Mouse (Mus musculus): ENCODE results near the gene Stk32c. TPM values are rescaled to one million over a fixed set of nuclear protein-coding genes. Genes with fewer than 3 reads are reported as not detected.
A peak's percentile ranks its signal among the peaks of the same experiment; 100 is the strongest.

The Stk32c gene
- polyA plus RNA-seq, 1 experiment from 2014 or later: not detected

DNA sequence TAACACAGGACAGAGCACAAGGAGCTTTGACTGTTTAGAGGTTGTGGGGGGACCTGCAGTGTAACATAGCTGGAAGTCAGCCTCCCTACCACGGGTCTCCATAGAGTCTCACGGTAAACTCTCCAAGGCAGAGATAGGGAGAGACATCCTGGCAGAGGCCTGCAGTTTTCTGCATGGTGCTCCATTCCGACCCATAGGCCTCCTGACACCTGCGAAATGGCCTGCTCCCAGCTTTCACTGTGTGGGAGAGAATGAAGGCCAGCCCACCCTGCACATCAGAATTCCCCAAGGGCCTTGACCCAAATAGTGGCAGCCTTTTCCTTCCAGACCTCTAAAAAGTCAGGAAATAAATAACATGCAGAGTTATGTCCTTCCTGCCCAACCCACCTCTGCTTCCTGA lies 22.5 kb downstream of the Stk32c start:
- Histone ChIP-seq H3K27ac (ENCODE audit: low read length) (no peak overlapping the region), H3K4me1 (ENCODE audit: control insufficient read depth, low read depth, low read length) (peaks cover 6% of the 10 kb centered on the region), H3K27me3 (ENCODE audit: control insufficient read depth, insufficient read depth, low read depth, low read length) (peaks cover 40% of the 10 kb centered on the region), H3K9ac (ENCODE audit: low read depth, low read length) (no peak overlapping the region), H3K9me3 (replicated peaks; ENCODE audit: control insufficient read depth, low read length) (no peaks in the 10 kb centered on the region), H3K4me3 (ENCODE audit: low read depth, low read length) (no peak overlapping the region), H3K36me3 (ENCODE audit: control insufficient read depth, insufficient read depth) (no peaks in the 10 kb centered on the region), H3K4me2 (ENCODE audit: low read depth, low read length) (no peak overlapping the region)
- WGBS (ENCODE audit: insufficient replicate concordance): 66% methylated on average over 4 of the region's 4 CpGs
- ATAC-seq (ENCODE audit: low read depth): no peak

DNA sequence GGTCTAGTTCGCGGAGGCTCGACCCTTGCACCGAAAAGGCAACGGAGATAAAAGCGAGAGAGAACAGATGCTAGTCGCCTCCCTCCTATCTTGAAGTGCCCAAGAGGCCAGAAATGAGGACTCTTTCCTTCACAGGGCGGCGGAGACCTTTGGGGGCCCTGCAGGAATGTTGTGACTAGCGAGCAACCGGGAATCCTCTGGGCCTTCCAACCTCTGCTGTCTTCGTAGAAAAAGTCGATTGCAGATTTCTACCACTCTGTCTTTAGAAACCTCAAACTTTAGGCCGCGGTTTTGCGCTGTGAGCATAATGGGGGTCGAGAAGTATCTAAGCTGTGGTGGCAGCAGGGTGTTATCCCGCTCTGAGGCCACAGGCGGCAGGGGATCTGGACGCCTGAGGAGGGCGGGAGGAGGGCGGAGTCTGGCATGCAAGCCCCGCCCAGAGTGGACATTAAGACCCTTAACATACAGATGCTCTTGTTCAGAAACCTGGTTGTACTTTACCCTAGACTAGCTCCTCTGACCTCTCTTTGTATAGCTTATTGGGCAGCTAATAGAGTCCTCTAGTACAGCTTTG lies 24.4 kb downstream of the Stk32c start:
- peaks cover 42% of the 10 kb centered on the region for H3K27me3 ChIP-seq (ENCODE audit: control insufficient read depth, insufficient read depth, low read depth, low read length)
- H3K36me3 ChIP-seq (ENCODE audit: control insufficient read depth, insufficient read depth): no peaks in the 10 kb centered on the region
- no peak overlapping the region for H3K9ac ChIP-seq (ENCODE audit: low read depth, low read length)
- H3K27ac ChIP-seq (ENCODE audit: low read length): no peak overlapping the region
- H3K4me1 ChIP-seq (ENCODE audit: control insufficient read depth, low read depth, low read length): peaks cover 6% of the 10 kb centered on the region
- no peaks in the 10 kb centered on the region for H3K9me3 ChIP-seq (replicated peaks; ENCODE audit: control insufficient read depth, low read length)
- H3K4me3 ChIP-seq (ENCODE audit: low read depth, low read length): peak overlapping the region; percentile 57
- WGBS (ENCODE audit: insufficient replicate concordance): 1% methylated on average over 23 of the region's 23 CpGs
- peak overlapping the region; percentile 66 for H3K4me2 ChIP-seq (ENCODE audit: low read depth, low read length)
- ATAC-seq (ENCODE audit: low read depth): no peak

DNA sequence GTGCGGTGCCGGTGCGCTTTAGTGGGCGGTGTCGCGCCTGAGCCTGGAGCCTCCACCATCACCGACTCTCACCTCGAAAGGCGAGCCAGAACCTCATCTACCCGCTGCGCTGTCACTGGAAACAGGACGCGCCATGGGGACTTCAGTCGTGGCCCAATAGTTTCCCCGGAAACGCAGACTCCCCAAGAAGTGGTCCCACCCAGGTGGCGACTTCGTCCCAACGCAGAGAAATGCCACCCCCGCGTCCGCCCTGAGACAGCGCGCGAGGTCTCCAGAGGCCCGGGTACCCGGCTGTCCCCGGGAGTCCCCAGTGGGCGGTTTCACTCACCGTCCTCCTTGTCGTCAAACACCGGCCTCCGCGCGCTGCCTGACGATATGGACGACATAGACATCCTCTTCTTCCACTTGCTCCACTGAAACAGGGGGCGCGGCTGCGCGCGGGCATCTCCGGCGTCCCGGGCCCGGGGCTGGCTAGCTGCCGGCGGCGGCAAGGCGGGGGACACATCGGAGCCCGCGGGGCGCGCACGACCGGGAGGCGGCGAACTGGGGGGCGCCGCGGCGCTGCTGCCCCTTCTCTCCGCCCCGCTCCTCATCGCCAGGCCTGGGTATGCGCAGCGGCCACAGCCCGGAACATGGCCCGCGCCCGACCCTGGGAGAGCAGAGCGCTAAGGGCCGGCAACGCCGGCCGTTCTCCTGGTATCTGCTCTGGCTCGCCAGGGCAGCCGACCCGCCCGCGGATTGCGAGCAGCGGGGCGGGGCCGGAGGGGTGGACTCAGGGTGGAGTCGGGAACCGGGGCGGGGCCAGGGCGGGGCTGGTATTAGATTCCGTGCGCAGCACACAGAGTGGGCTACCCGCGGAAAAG lies 25.1 kb downstream of the Stk32c start:
- Histone ChIP-seq H3K9ac (ENCODE audit: low read depth, low read length) (no peak overlapping the region), H3K4me3 (ENCODE audit: low read depth, low read length) (peak overlapping the region; percentile 57), H3K9me3 (replicated peaks; ENCODE audit: control insufficient read depth, low read length) (no peaks in the 10 kb centered on the region), H3K36me3 (ENCODE audit: control insufficient read depth, insufficient read depth) (no peaks in the 10 kb centered on the region), H3K27me3 (ENCODE audit: control insufficient read depth, insufficient read depth, low read depth, low read length) (peaks cover 42% of the 10 kb centered on the region), H3K4me2 (ENCODE audit: low read depth, low read length) (peak overlapping the region; percentile 66), H3K4me1 (ENCODE audit: control insufficient read depth, low read depth, low read length) (peaks cover 6% of the 10 kb centered on the region), H3K27ac (ENCODE audit: low read length) (no peak overlapping the region)
- peak; percentile 80 for ATAC-seq (ENCODE audit: low read depth)
- WGBS (ENCODE audit: insufficient replicate concordance): under 1% methylated on average over 92 of the region's 94 CpGs

DNA sequence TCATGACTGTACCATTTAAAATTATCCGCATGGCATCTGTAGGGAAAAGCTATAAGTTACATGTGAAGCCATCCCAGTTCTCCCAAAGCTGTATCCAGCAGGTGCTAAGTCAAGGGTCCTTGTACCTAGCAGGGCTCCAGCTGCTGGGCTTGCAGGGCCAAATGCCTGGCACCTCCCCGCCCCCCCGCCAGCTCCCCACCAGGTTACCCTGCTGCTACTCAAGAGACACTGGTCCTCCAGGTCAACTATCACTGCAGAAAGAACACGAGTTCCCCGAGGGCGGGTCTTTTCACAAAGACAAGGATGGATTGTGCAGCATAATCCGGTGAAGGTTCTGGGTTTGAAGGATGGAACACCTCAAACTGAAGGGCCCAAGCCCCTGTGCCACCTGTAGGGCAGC lies 25.8 kb downstream of the Stk32c start:
- WGBS (ENCODE audit: insufficient replicate concordance): 25% methylated on average over 7 of the region's 7 CpGs
- Histone ChIP-seq H3K27ac (ENCODE audit: low read length) (no peak overlapping the region), H3K4me1 (ENCODE audit: control insufficient read depth, low read depth, low read length) (peaks cover 6% of the 10 kb centered on the region), H3K4me3 (ENCODE audit: low read depth, low read length) (no peak overlapping the region), H3K4me2 (ENCODE audit: low read depth, low read length) (peak overlapping the region; percentile 66; the same call in 1 of the 2 replicates), H3K36me3 (ENCODE audit: control insufficient read depth, insufficient read depth) (no peaks in the 10 kb centered on the region), H3K9me3 (replicated peaks; ENCODE audit: control insufficient read depth, low read length) (no peaks in the 10 kb centered on the region), H3K9ac (ENCODE audit: low read depth, low read length) (no peak overlapping the region), H3K27me3 (ENCODE audit: control insufficient read depth, insufficient read depth, low read depth, low read length) (peaks cover 42% of the 10 kb centered on the region)
- ATAC-seq (ENCODE audit: low read depth): no peak

DNA sequence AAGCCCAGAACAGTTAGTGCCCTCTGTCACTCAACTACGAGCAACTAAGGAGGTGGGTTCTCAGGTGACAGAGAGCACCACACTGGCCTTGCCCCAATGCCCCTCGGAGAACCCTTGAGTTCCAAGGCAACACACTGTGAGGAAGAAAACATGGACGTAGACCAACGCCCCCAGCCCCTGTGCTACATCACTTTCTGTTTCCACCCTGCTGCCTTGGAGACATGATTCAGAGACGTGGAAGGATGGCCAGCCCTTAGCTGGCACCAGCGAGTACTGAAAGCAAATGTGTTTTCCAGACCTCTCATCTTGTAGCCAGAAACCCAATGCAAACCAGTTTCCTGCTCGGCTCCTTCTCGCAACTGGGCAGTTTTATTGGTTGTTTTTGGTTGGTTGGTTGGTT lies 26.7 kb downstream of the Stk32c start:
- Histone ChIP-seq H3K4me3 (ENCODE audit: low read depth, low read length) (no peak overlapping the region), H3K36me3 (ENCODE audit: control insufficient read depth, insufficient read depth) (no peaks in the 10 kb centered on the region), H3K27me3 (ENCODE audit: control insufficient read depth, insufficient read depth, low read depth, low read length) (peaks cover 42% of the 10 kb centered on the region), H3K9me3 (replicated peaks; ENCODE audit: control insufficient read depth, low read length) (no peaks in the 10 kb centered on the region), H3K4me1 (ENCODE audit: control insufficient read depth, low read depth, low read length) (peaks cover 6% of the 10 kb centered on the region), H3K4me2 (ENCODE audit: low read depth, low read length) (no peak overlapping the region), H3K9ac (ENCODE audit: low read depth, low read length) (no peak overlapping the region), H3K27ac (ENCODE audit: low read length) (no peak overlapping the region)
- 53% methylated on average over 8 of the region's 8 CpGs for WGBS (ENCODE audit: insufficient replicate concordance)
- no peak for ATAC-seq (ENCODE audit: low read depth)

DNA sequence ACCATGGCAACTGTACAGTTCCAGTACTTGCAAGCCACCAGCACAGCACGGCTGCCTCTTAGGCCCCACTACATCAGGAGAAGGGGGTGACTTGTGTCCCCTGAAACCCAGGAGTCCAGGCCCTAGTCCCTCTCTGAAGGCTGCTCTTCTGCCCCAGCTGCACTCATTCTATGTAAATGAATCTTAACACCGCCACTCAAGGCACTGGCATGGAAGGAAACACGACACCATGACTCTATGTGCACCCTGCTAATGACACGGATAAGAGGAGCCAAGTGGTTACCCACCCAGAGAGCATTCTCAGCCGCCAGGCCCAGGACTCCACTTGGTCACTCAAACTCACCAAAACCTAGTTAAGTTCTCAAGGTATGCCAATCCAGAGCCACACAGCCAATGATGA lies 27.1 kb downstream of the Stk32c start:
- Histone ChIP-seq H3K4me2 (ENCODE audit: low read depth, low read length) (no peak overlapping the region), H3K9me3 (replicated peaks; ENCODE audit: control insufficient read depth, low read length) (no peaks in the 10 kb centered on the region), H3K9ac (ENCODE audit: low read depth, low read length) (no peak overlapping the region), H3K4me3 (ENCODE audit: low read depth, low read length) (no peak overlapping the region), H3K27ac (ENCODE audit: low read length) (no peak overlapping the region), H3K4me1 (ENCODE audit: control insufficient read depth, low read depth, low read length) (peaks cover 6% of the 10 kb centered on the region), H3K36me3 (ENCODE audit: control insufficient read depth, insufficient read depth) (no peaks in the 10 kb centered on the region), H3K27me3 (ENCODE audit: control insufficient read depth, insufficient read depth, low read depth, low read length) (peaks cover 42% of the 10 kb centered on the region)
- ATAC-seq (ENCODE audit: low read depth): no peak
- 41% methylated on average over 5 of the region's 5 CpGs for WGBS (ENCODE audit: insufficient replicate concordance)

DNA sequence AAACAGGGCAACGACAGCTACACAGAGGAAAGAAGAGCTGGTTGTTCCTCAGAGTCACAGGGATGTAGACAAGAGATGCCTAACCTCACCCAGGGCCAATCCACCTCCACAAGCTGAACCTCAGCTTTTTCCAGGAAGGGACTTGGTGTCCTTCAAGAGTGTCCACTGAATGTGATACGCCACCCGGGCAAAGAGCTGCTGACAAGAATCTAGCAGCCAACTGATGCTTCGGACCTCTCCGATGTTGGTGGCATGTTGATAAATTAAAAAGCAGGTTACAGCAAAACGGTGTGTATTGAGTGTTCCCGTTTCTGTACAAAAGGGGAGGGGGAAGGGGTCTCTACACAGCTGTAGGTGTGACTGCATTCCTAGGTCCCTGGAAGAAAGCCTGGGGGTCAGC lies 28.3 kb downstream of the Stk32c start:
- H3K9me3 ChIP-seq (replicated peaks; ENCODE audit: control insufficient read depth, low read length): no peaks in the 10 kb centered on the region
- peaks cover 36% of the 10 kb centered on the region for H3K27me3 ChIP-seq (ENCODE audit: control insufficient read depth, insufficient read depth, low read depth, low read length)
- no peak overlapping the region for H3K4me2 ChIP-seq (ENCODE audit: low read depth, low read length)
- no peak overlapping the region for H3K27ac ChIP-seq (ENCODE audit: low read length)
- H3K36me3 ChIP-seq (ENCODE audit: control insufficient read depth, insufficient read depth): no peaks in the 10 kb centered on the region
- 61% methylated on average over 7 of the region's 7 CpGs for WGBS (ENCODE audit: insufficient replicate concordance)
- ATAC-seq (ENCODE audit: low read depth): no peak
- no peak overlapping the region for H3K9ac ChIP-seq (ENCODE audit: low read depth, low read length)
- no peak overlapping the region for H3K4me3 ChIP-seq (ENCODE audit: low read depth, low read length)
- H3K4me1 ChIP-seq (ENCODE audit: control insufficient read depth, low read depth, low read length): peaks cover 6% of the 10 kb centered on the region

DNA sequence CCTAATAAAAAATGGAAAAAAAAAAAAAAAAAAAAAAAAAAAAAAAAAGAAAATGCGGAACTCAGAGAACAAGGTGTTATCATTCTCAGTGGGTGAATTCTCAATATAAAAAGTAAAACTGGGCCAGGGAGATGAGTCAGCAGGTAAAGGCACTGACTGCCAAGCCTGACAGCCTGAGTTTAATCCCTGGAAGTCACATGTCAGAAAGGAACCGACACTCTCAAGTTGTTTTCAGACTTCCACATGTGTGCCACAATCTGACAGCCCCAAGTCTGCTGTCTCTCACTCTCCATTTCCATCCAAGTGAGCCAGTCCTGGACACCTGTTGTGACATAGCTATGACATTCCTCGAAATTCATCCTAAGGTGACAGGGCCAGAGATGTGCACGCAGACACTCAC lies 28.7 kb downstream of the Stk32c start:
- peaks cover 36% of the 10 kb centered on the region for H3K27me3 ChIP-seq (ENCODE audit: control insufficient read depth, insufficient read depth, low read depth, low read length)
- no peak for ATAC-seq (ENCODE audit: low read depth)
- H3K9ac ChIP-seq (ENCODE audit: low read depth, low read length): no peak overlapping the region
- H3K27ac ChIP-seq (ENCODE audit: low read length): no peak overlapping the region
- H3K9me3 ChIP-seq (replicated peaks; ENCODE audit: control insufficient read depth, low read length): no peaks in the 10 kb centered on the region
- H3K4me3 ChIP-seq (ENCODE audit: low read depth, low read length): no peak overlapping the region
- peaks cover 6% of the 10 kb centered on the region for H3K4me1 ChIP-seq (ENCODE audit: control insufficient read depth, low read depth, low read length)
- no peaks in the 10 kb centered on the region for H3K36me3 ChIP-seq (ENCODE audit: control insufficient read depth, insufficient read depth)
- no peak overlapping the region for H3K4me2 ChIP-seq (ENCODE audit: low read depth, low read length)
- 62% methylated on average over 4 of the region's 4 CpGs for WGBS (ENCODE audit: insufficient replicate concordance)

DNA sequence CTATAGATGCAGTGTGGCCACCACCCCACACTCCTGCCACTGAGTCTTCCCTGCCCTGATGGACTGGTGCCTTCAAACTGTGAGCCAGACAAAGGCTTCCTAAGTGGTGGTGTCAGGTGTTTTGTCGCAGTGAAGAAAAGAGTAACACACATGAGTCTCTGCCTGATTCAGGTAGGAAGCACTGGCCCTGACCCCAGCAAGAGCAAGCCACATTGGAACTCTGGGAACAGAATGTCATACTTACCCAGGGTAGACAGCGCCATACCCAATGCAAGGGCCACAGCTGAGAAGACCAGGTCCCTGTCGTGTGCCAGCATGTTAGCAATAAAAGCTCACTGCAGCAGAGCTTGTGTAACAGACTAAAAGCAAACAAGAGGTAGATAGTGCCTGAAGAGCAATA lies 33.0 kb downstream of the Stk32c start:
- H3K36me3 ChIP-seq (ENCODE audit: control insufficient read depth, insufficient read depth): no peaks in the 10 kb centered on the region
- no peak overlapping the region for H3K27ac ChIP-seq (ENCODE audit: low read length)
- no peak overlapping the region for H3K4me2 ChIP-seq (ENCODE audit: low read depth, low read length)
- no peaks in the 10 kb centered on the region for H3K4me1 ChIP-seq (ENCODE audit: control insufficient read depth, low read depth, low read length)
- H3K4me3 ChIP-seq (ENCODE audit: low read depth, low read length): no peak overlapping the region
- H3K9me3 ChIP-seq (replicated peaks; ENCODE audit: control insufficient read depth, low read length): no peaks in the 10 kb centered on the region
- WGBS (ENCODE audit: insufficient replicate concordance): 76% methylated on average over 3 of the region's 3 CpGs
- no peak for ATAC-seq (ENCODE audit: low read depth)
- H3K27me3 ChIP-seq (ENCODE audit: control insufficient read depth, insufficient read depth, low read depth, low read length): no peaks in the 10 kb centered on the region; the same call in 1 of the 2 replicates
- H3K9ac ChIP-seq (ENCODE audit: low read depth, low read length): no peak overlapping the region
